In the genomic region with DNA sequence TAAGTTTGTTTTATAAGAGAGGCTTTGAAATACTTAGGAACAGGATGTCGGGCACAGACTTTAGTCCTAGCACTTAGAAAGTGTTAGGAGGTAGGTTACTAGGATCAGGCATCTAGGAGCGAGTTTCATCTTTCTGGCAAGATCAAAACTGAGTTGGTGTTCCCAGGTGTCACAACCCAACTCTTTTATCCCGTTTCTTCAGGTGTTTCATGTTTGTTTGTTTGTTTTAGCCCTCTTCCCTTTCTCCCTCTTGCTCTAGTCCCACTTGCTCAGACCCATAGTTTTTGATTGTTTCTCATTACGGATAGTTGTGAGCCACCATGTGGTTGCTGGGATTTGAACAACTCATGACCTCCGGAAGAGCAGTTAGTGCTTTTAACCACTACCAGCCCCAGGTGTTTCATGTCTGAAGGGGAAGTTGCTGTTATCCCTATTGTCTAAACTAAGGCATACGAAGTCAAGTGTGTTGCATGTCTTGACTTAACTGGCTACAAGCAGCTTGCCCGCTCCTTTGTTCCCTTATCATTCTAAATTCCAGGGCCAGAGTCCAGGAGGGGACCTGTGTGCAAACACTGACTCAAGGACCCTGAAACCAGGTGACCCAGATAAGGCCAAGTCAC, we compare ENCODE assay signal across 8 mouse cellular contexts. TPM values are rescaled to one million over a fixed set of nuclear protein-coding genes. Genes with fewer than 3 reads are reported as not detected.
DNase-seq lines count a peak whose midpoint lies in the region; ATAC-seq and TF ChIP-seq lines count a peak whose summit lies in the region.

No protein-coding gene starts in this region.

- peaks cover 16 to 53% of the 10 kb centered on the region in 2 experiments for H3K4me1 ChIP-seq in CH12.LX (ENCODE audit: control insufficient read depth in 1 of 2, insufficient read depth in 2 of 2)
- H3K4me1 ChIP-seq in forebrain, postnatal 0 days (ENCODE audit: insufficient read depth): peaks cover 7% of the 10 kb centered on the region
- peaks cover 4% of the 10 kb centered on the region; the same call in 1 of the 2 replicates for H3K4me1 ChIP-seq in lung, embryonic 14.5 days (ENCODE audit: insufficient read depth)
- peaks cover 6% of the 10 kb centered on the region; the same call in 1 of the 2 replicates for H3K4me1 ChIP-seq in stomach, embryonic 16.5 days (ENCODE audit: control insufficient read depth, insufficient read depth, low read length)

- no peaks in the 10 kb centered on the region for H3K27me3 ChIP-seq in CH12.LX (replicated peaks)
- H3K27me3 ChIP-seq in forebrain, postnatal 0 days (ENCODE audit: insufficient read depth, low read length): no peaks in the 10 kb centered on the region
- H3K27me3 ChIP-seq in lung, embryonic 14.5 days (ENCODE audit: insufficient read depth, low read length): no peaks in the 10 kb centered on the region
- H3K27me3 ChIP-seq in stomach, embryonic 16.5 days (ENCODE audit: control insufficient read depth, insufficient read depth, low read length): no peaks in the 10 kb centered on the region

- TF ChIP-seq EP300 in CH12.LX (IDR thresholded peaks at IDR 0.05; ENCODE audit: low read length): peak; percentile 40

- no peaks in the 10 kb centered on the region for H3K79me2 ChIP-seq in CH12.LX (replicated peaks; ENCODE audit: control insufficient read depth, extremely low read depth, insufficient read depth, poor library complexity, severe bottlenecking)

- H3K9me3 ChIP-seq in CH12.LX (replicated peaks; ENCODE audit: low read length): peaks cover 1% of the 10 kb centered on the region
- no peaks in the 10 kb centered on the region for H3K9me3 ChIP-seq in forebrain, postnatal 0 days (ENCODE audit: low read length)
- H3K9me3 ChIP-seq in lung, embryonic 14.5 days (ENCODE audit: low read depth, low read length): no peaks in the 10 kb centered on the region
- no peaks in the 10 kb centered on the region for H3K9me3 ChIP-seq in stomach, embryonic 16.5 days (replicated peaks; ENCODE audit: control insufficient read depth, low read length)

- TF ChIP-seq POLR2A in CH12.LX (IDR thresholded peaks at IDR 0.05; ENCODE audit: low read depth, low read length): no peak

- H3K36me3 ChIP-seq in CH12.LX (replicated peaks in 1 of 2; ENCODE audit: control insufficient read depth in 1 of 2, insufficient read depth in 1 of 2, low read length in 1 of 2): no peaks in the 10 kb centered on the region
- no peaks in the 10 kb centered on the region for H3K36me3 ChIP-seq in forebrain, postnatal 0 days (ENCODE audit: insufficient read depth)
- H3K36me3 ChIP-seq in lung, embryonic 14.5 days (ENCODE audit: insufficient read depth): no peaks in the 10 kb centered on the region
- H3K36me3 ChIP-seq in stomach, embryonic 16.5 days (ENCODE audit: control insufficient read depth, insufficient read depth, low read length): no peaks in the 10 kb centered on the region

- peak; percentile 57 for DNase-seq in CD4-positive, CD25-positive, alpha-beta regulatory T cell, adult 2 months (ENCODE audit: low read depth, low spot score)
- DNase-seq in CH12.LX (ENCODE audit: extremely low read depth): peak; percentile 68
- DNase-seq in forebrain, postnatal 0 days: no peak
- peak; percentile 26 for DNase-seq in lung, embryonic 14.5 days
- DNase-seq in layer of hippocampus, postnatal 25 days (ENCODE audit: extremely low spot score in 1 of 2, low spot score in 1 of 2): no peak
- no peak for DNase-seq in gastrocnemius, postnatal 25 days

- in situ Hi-C loops in CH12.LX (cut with MboI; ENCODE audit: low pct_ligation_motif_present, low pct_unique_long_range_greater_than_20kb, low sequenced_read_pairs): loop anchor here (5.0 kb wide), 1 partner anchor 36 kb away; no protein-coding TSS in a partner anchor

- peak overlapping the region; percentile 84 for H3K9ac ChIP-seq in CH12.LX (ENCODE audit: insufficient read depth, low read depth)
- peak overlapping the region; percentile 74; the same call in 1 of the 2 replicates for H3K9ac ChIP-seq in forebrain, postnatal 0 days
- peak overlapping the region; percentile 69 for H3K9ac ChIP-seq in lung, embryonic 14.5 days
- peak overlapping the region; percentile 72 for H3K9ac ChIP-seq in stomach, embryonic 16.5 days (ENCODE audit: low read length)

- peak overlapping the region; percentile 100 for H3K27ac ChIP-seq in CH12.LX (ENCODE audit: insufficient read depth, low read depth)
- peak overlapping the region; percentile 98 for H3K27ac ChIP-seq in forebrain, postnatal 0 days (ENCODE audit: low read depth, low read length)
- peak overlapping the region; percentile 98 for H3K27ac ChIP-seq in lung, embryonic 14.5 days (ENCODE audit: low read depth)
- H3K27ac ChIP-seq in stomach, embryonic 16.5 days (ENCODE audit: low read length): peak overlapping the region; percentile 95

- H3K4me2 ChIP-seq in CH12.LX (ENCODE audit: insufficient read depth, low read depth, poor library complexity, severe bottlenecking): peak overlapping the region; percentile 50
- H3K4me2 ChIP-seq in forebrain, postnatal 0 days (ENCODE audit: low read depth): peak overlapping the region; percentile 77
- peak overlapping the region; percentile 82 for H3K4me2 ChIP-seq in lung, embryonic 14.5 days
- peak overlapping the region; percentile 58 for H3K4me2 ChIP-seq in stomach, embryonic 16.5 days (ENCODE audit: low read depth, low read length)

- dilution Hi-C loops in CH12.LX (cut with MboI; ENCODE audit: extremely low pct_ligation_motif_present, extremely low pct_unique_long_range_greater_than_20kb, low sequenced_read_pairs): no loop called here

- 76% methylated on average over 7 of the region's 7 CpGs for WGBS in forebrain, postnatal 0 days
- WGBS in lung, embryonic 14.5 days: 43% methylated on average over 7 of the region's 7 CpGs
- 35% methylated on average over 7 of the region's 7 CpGs for WGBS in stomach, embryonic 16.5 days

- no peak for ATAC-seq in CD4-positive, CD25-positive, alpha-beta regulatory T cell, adult 4 months
- ATAC-seq in forebrain, postnatal 0 days: no peak
- no peak for ATAC-seq in lung, embryonic 14.5 days (ENCODE audit: insufficient read depth)
- peak; percentile 31; the same call in 1 of the 2 replicates for ATAC-seq in stomach, embryonic 16.5 days (ENCODE audit: insufficient read depth, low FRiP score)

- peak in 1 of 2 experiments; percentile 36; a peak in 2 of 4 replicates for TF ChIP-seq CTCF in CH12.LX (conservative IDR thresholded peaks at IDR 0.05 in 1 of 2, IDR thresholded peaks at IDR 0.05 in 1 of 2; ENCODE audit: low read depth in 2 of 2, low read length in 2 of 2)
- TF ChIP-seq CTCF in forebrain, postnatal 0 days (IDR thresholded peaks at IDR 0.05; ENCODE audit: low read depth): 0 out of 2 replicates have a peak, but pooled peaks have one; percentile 4
- TF ChIP-seq CTCF in lung, embryonic 14.5 days (IDR thresholded peaks at IDR 0.05; ENCODE audit: low read depth): no peak

- peak overlapping the region; percentile 43 to 83 (median 62) for H3K4me3 ChIP-seq in CH12.LX (replicated peaks in 1 of 3; ENCODE audit: low read depth in 2 of 3, low read length in 2 of 3, poor library complexity in 1 of 3)
- peak overlapping the region; percentile 54 for H3K4me3 ChIP-seq in forebrain, postnatal 0 days (ENCODE audit: low read depth, low read length)
- peak overlapping the region; percentile 55 for H3K4me3 ChIP-seq in lung, embryonic 14.5 days (ENCODE audit: low read depth, low read length)
- H3K4me3 ChIP-seq in stomach, embryonic 16.5 days (replicated peaks; ENCODE audit: low read length): peak overlapping the region; percentile 55

- peak; percentile 13 for TF ChIP-seq RAD21 in CH12.LX (IDR thresholded peaks at IDR 0.05; ENCODE audit: low read depth, low read length)

TF ChIP-seq in CH12.LX, 34 proteins besides CTCF, POLR2A, EP300 and RAD21 (continues in another document):
- no peak for TF ChIP-seq PAX5 (IDR thresholded peaks at IDR 0.05; ENCODE audit: low read length)
- TF ChIP-seq MAX (IDR thresholded peaks at IDR 0.05; ENCODE audit: low read length): peak; percentile 63; the same call in 1 of the 2 replicates
- TF ChIP-seq SMC3 (IDR thresholded peaks at IDR 0.05; ENCODE audit: low read depth, low read length): peak; percentile 28
- peak; percentile 33; the same call in 1 of the 2 replicates for TF ChIP-seq ELF1 (IDR thresholded peaks at IDR 0.05; ENCODE audit: low read depth, low read length)
- peak; percentile 69; the same call in 1 of the 2 replicates for TF ChIP-seq CHD1 (IDR thresholded peaks at IDR 0.05; ENCODE audit: low read depth, low read length)
- no peak for TF ChIP-seq ZMIZ1 (IDR thresholded peaks at IDR 0.05; ENCODE audit: low read depth, low read length)
- 0 out of 2 replicates have a peak, but pooled peaks have one; percentile 28 for TF ChIP-seq MEF2A (IDR thresholded peaks at IDR 0.05; ENCODE audit: borderline replicate concordance, low read depth, low read length)
- no peak for TF ChIP-seq NELFE (IDR thresholded peaks at IDR 0.05; ENCODE audit: low read depth, low read length)
- no peak for TF ChIP-seq TBP (conservative IDR thresholded peaks at IDR 0.05; ENCODE audit: low read depth, low read length)
- TF ChIP-seq ETS1 (conservative IDR thresholded peaks at IDR 0.05; ENCODE audit: low read depth, low read length): 0 out of 2 replicates have a peak, but pooled peaks have one; percentile 7
- TF ChIP-seq ZNF384 (IDR thresholded peaks at IDR 0.05; ENCODE audit: low read depth, low read length): no peak
- TF ChIP-seq SIN3A (IDR thresholded peaks at IDR 0.05; ENCODE audit: low read length): peak; percentile 5; the same call in 1 of the 2 replicates
- TF ChIP-seq HCFC1 (IDR thresholded peaks at IDR 0.05; ENCODE audit: low read depth, low read length): no peak
- no peak for TF ChIP-seq USF1 (IDR thresholded peaks at IDR 0.05; ENCODE audit: low read depth, low read length)
- TF ChIP-seq MXI1 (IDR thresholded peaks at IDR 0.05; ENCODE audit: low read depth, low read length): peak; percentile 3; the same call in 1 of the 2 replicates
- TF ChIP-seq RCOR1 (conservative IDR thresholded peaks at IDR 0.05; ENCODE audit: low read depth, low read length): no peak
- TF ChIP-seq JUND (conservative IDR thresholded peaks at IDR 0.05; ENCODE audit: low read depth, low read length): 0 out of 2 replicates have a peak, but pooled peaks have one; percentile 33
- no peak for TF ChIP-seq USF2 (conservative IDR thresholded peaks at IDR 0.05; ENCODE audit: low read depth, low read length)

RNA-seq across cellular contexts. Expression of a gene that starts 46.1 kb away (rescaled TPM):
- 100 to 1,000 TPM; 110 to 136 TPM for polyA plus RNA-seq in CD4-positive, CD25-positive, alpha-beta regulatory T cell, adult 4 months (2017; shearing (Covaris generic))
- 107 and 115 TPM in 2 replicates for total RNA-seq in CH12.LX (2012; rRNA removed)
- total RNA-seq in CH12.LX (2014; rRNA removed): 123 and 139 TPM in 2 replicates
- polyA plus RNA-seq in CH12.LX (2012; ENCODE audit: insufficient read length, low read depth): 207 and 290 TPM in 2 replicates
- 37.8 and 45.4 TPM in 2 replicates for total RNA-seq in forebrain, postnatal 0 days (2014; rRNA removed)
- 51.6 and 60.2 TPM in 2 replicates for polyA plus RNA-seq in forebrain, postnatal 0 days (2015; fragmentation: Nextera tagmentation; extraction: Ambion mirVana)
- 97.1 and 97.3 TPM in 2 replicates for polyA plus RNA-seq in lung, embryonic 14.5 days (2014; fragmentation: Nextera tagmentation; extraction: Ambion mirVana)
- polyA plus RNA-seq in stomach, embryonic 16.5 days (2015; fragmentation: Nextera tagmentation; extraction: Ambion mirVana): 266 and 335 TPM in 2 replicates
- total RNA-seq in layer of hippocampus, postnatal 25 days (2021): 10 to 100 TPM; 48.4 to 48.7 TPM
- total RNA-seq in gastrocnemius, postnatal 25 days (2021): 1 to 10 TPM; 2.2 to 2.9 TPM

Comparison
In these comparisons a context has a peak if more than half of its experiments do, and no peak if none do; other contexts are left out.
1. DNase-seq: peak in CD4-positive, CD25-positive, alpha-beta regulatory T cell, adult 2 months (single experiment), CH12.LX (single experiment) and lung, embryonic 14.5 days (single experiment); none in forebrain, postnatal 0 days (single experiment), layer of hippocampus, postnatal 25 days (0 of 2) and gastrocnemius, postnatal 25 days (single experiment).
2. Peak in every context shown above with its lines, with median percentiles within 50 percentile points of each other: H3K27ac ChIP-seq, H3K4me2 ChIP-seq, H3K4me3 ChIP-seq and H3K9ac ChIP-seq.